Mouse (Mus musculus) forebrain, embryonic 14.5 days (tissue): ENCODE data around the gene Olfr874. TPM values are rescaled to one million over a fixed set of nuclear protein-coding genes. Genes with fewer than 3 reads are reported as not detected.

Experiments used
- ATAC-seq: fragments of 200-750 bp; cut with Nextera tagmentation; 2 replicates; pipeline ENCODE4 v1.8.0; 2017; ENCODE audit warnings: mild to moderate bottlenecking, moderate library complexity
- DNase-seq: peaks from one replicate; pipeline ENCODE4 v3.0.0-alpha.2; 2015; ENCODE audit warnings: low spot score
- H3K27ac ChIP-seq: fragments of 300-500 bp; sonication (generic); 2 replicates; pipeline ENCODE4 v1.5.1; 2014; ENCODE audit warnings: low read depth, mild to moderate bottlenecking, control low read depth, low read length, moderate library complexity
- H3K27me3 ChIP-seq: fragments of 300-500 bp; sonication (generic); replicated peaks from 2 replicates; pipeline ENCODE4 v1.6.1; 2014; ENCODE audit warnings: low read length, control low read depth, mixed read lengths; ENCODE audit not compliant: control insufficient read depth, insufficient read depth
- H3K36me3 ChIP-seq: fragments of 300-500 bp; sonication (generic); 2 replicates; pipeline ENCODE4 v1.6.1; 2014; ENCODE audit warnings: low read length, control low read depth; ENCODE audit not compliant: control insufficient read depth, insufficient read depth
- H3K4me1 ChIP-seq: fragments of 300-500 bp; sonication (generic); 2 replicates; pipeline ENCODE4 v1.6.1; 2014; ENCODE audit warnings: antibody characterized with exemption, low read length, control low read depth; ENCODE audit not compliant: control insufficient read depth, insufficient read depth
- H3K4me2 ChIP-seq: fragments of 300-500 bp; sonication (generic); 2 replicates; pipeline ENCODE4 v1.6.1; 2014; ENCODE audit warnings: mild to moderate bottlenecking, control low read depth, low read length
- H3K4me3 ChIP-seq: fragments of 300-500 bp; sonication (generic); 2 replicates; pipeline ENCODE4 v1.5.1; 2014; ENCODE audit warnings: low read depth, low read length, control low read depth
- H3K9ac ChIP-seq: fragments of 300-500 bp; sonication (generic); 2 replicates; pipeline ENCODE4 v1.6.1; 2014; ENCODE audit warnings: mild to moderate bottlenecking, low read length, control low read depth, moderate library complexity
- H3K9me3 ChIP-seq: fragments of 300-500 bp; sonication (generic); replicated peaks from 2 replicates; pipeline ENCODE4 v1.6.1; 2016; ENCODE audit warnings: low read length, control low read depth, mixed read lengths; ENCODE audit not compliant: control insufficient read depth
- WGBS: fragments of 180-500 bp; shearing (Covaris S2); extraction: QIAGEN DNeasy Blood & Tissue Kit; methylation state at CpG from one replicate; pipeline ENCODE4 v1.1.7; 2014; 5-methylcytosine and 5-hydroxymethylcytosine counted together
- polyA plus RNA-seq: library from polyadenylated mRNA; unstranded; fragments of >200 nt; fragmentation: Nextera tagmentation; extraction: Ambion mirVana; gene quantifications from 2 replicates; pipeline ENCODE4 v1.2.1, GENCODE M21; 2014

Gene Olfr874
- not detected in 2 replicates for polyA plus RNA-seq

GRCm38 (mm10) chr9:37744806-37745205, at the start of gene Olfr874:
TSS of gene Olfr874 (plus strand) at chr9:37745106.
- DNase-seq (no peak), ATAC-seq (no peak)
- Histone ChIP-seq H3K4me3 (no peak within 1 kb of the TSS), H3K27me3 (no peaks in the 10 kb centered on the region), H3K9me3 (no peaks in the 10 kb centered on the region), H3K36me3 (no peaks in the 10 kb centered on the region), H3K4me2 (no peak within 1 kb of the TSS), H3K9ac (no peak within 1 kb of the TSS), H3K27ac (no peak within 1 kb of the TSS), H3K4me1 (no peaks in the 10 kb centered on the region)

DNA sequence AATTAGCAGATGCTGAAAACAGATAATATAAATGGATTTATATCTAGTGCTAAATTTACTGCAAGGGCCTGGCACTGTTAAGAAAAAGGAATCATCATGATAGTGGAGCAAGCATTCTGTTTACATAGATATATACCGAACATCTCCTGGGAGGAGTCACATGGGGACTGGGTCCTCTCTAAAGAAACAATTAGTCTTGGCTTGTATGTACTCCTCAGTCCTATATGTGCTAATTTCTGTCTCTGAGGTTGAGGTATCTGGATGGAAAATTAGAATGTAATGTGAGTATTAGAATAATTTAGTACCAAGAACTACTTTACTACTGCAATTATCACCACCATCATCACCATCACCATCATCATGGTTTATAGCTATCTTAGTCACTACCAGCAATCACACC, 28.8 kb upstream of the Olfr874 start, which contains the start of gene Olfr160:
Gene Olfr160 (minus strand): TSS at position 101 of the 400 bp plus-strand sequence.
- no peaks in the 10 kb centered on the region for H3K36me3 ChIP-seq
- H3K4me2 ChIP-seq, result no peak within 1 kb of the TSS
- DNase-seq, result no peak
- 90% methylated on average over 1 of the region's 1 CpGs for WGBS
- ATAC-seq, result no peak
- H3K4me1 ChIP-seq, result no peaks in the 10 kb centered on the region
- no peaks in the 10 kb centered on the region for H3K9me3 ChIP-seq
- no peak within 1 kb of the TSS for H3K27ac ChIP-seq
- H3K4me3 ChIP-seq, result no peak within 1 kb of the TSS
- H3K9ac ChIP-seq, result no peak within 1 kb of the TSS
- no peaks in the 10 kb centered on the region for H3K27me3 ChIP-seq

DNA sequence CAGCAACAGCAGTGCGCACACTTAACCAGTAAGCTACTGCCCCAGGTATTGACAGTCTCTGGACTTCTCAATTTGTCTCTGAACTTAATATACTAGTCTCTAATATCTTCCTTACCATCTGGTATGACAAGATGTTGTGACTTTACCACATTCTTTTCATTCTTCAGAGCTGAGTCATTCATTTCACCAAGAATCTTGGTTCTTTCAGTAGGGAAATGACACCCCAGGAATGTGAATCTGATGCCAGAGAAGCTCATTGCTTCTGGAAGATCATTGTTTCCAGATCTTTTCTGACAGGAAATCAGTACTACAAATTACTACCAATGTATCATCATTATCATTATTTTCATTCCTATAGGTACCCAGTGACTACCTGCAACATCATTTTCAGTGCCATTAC, 10.6 kb upstream of the Olfr874 start:
- H3K27ac ChIP-seq, result no peak overlapping the region
- DNase-seq (no peak), ATAC-seq (no peak)
- 98% methylated on average over 1 of the region's 1 CpGs for WGBS
- H3K36me3 ChIP-seq, result no peaks in the 10 kb centered on the region
- no peak overlapping the region for H3K4me3 ChIP-seq
- H3K27me3 ChIP-seq, result no peaks in the 10 kb centered on the region
- H3K9ac ChIP-seq, result no peak overlapping the region
- H3K9me3 ChIP-seq, result no peaks in the 10 kb centered on the region
- no peak overlapping the region for H3K4me2 ChIP-seq
- no peaks in the 10 kb centered on the region for H3K4me1 ChIP-seq

GRCm38 (mm10) chr9:37750319-37751075, 5.6 kb downstream of the Olfr874 start:
- peaks cover 9% of the 10 kb centered on the region; the same call in 1 of the 2 replicates for H3K4me1 ChIP-seq
- peak overlapping the region; percentile 23; the same call in 1 of the 2 replicates for H3K4me2 ChIP-seq
- whole genome bisulfite sequencing, result 20% methylated on average over 7 of the region's 7 CpGs
- H3K4me3 ChIP-seq, result no peak overlapping the region
- peak overlapping the region; percentile 44; the same call in 1 of the 2 replicates for H3K27ac ChIP-seq
- ATAC-seq (peak; percentile 79), DNase-seq (peak; percentile 25)
- no peaks in the 10 kb centered on the region for H3K36me3 ChIP-seq
- no peaks in the 10 kb centered on the region for H3K27me3 ChIP-seq
- no peaks in the 10 kb centered on the region for H3K9me3 ChIP-seq
- peak overlapping the region; percentile 25; the same call in 1 of the 2 replicates for H3K9ac ChIP-seq

- H3K36me3 ChIP-seq, result no peaks in the 10 kb centered on the region
- H3K4me1 ChIP-seq, result peaks cover 9% of the 10 kb centered on the region; the same call in 1 of the 2 replicates
- no peak overlapping the region for H3K9ac ChIP-seq
- DNase-seq (peak; percentile 40), ATAC-seq (no peak)
- H3K9me3 ChIP-seq, result no peaks in the 10 kb centered on the region
- H3K27me3 ChIP-seq, result no peaks in the 10 kb centered on the region
- no peak overlapping the region for H3K4me2 ChIP-seq
- no peak overlapping the region for H3K4me3 ChIP-seq
- H3K27ac ChIP-seq, result no peak overlapping the region
- 70% methylated on average over 2 of the region's 2 CpGs for WGBS
Measured at GRCm38 (mm10) chr9:37751467-37751866, 6.6 kb downstream of the Olfr874 start.

DNA sequence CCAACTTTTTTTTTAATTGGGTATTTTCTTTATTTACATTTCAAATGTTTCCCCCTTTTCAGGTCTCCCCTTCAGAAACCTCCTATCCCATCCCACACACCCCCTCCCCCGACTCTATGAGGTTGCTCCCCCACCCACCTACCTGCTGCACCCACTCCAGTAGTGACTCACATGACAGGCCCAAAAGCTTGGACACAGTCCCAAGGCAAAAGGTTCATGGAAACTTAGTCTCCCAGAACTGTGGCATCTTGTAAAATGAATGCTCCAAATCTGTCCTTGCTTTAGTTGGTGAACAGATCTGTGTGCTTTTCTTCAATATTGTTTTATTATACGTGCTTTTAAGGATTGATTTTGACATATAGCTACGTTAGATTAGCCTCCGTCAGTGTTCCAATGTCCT, 7.1 kb downstream of the Olfr874 start:
- DNase-seq (no peak), ATAC-seq (no peak)
- Histone ChIP-seq H3K4me3 (no peak overlapping the region), H3K4me2 (no peak overlapping the region), H3K9ac (no peak overlapping the region), H3K4me1 (peaks cover 9% of the 10 kb centered on the region; the same call in 1 of the 2 replicates), H3K9me3 (no peaks in the 10 kb centered on the region), H3K27ac (no peak overlapping the region), H3K36me3 (no peaks in the 10 kb centered on the region), H3K27me3 (no peaks in the 10 kb centered on the region)
- WGBS, result 62% methylated on average over 4 of the region's 4 CpGs

DNA sequence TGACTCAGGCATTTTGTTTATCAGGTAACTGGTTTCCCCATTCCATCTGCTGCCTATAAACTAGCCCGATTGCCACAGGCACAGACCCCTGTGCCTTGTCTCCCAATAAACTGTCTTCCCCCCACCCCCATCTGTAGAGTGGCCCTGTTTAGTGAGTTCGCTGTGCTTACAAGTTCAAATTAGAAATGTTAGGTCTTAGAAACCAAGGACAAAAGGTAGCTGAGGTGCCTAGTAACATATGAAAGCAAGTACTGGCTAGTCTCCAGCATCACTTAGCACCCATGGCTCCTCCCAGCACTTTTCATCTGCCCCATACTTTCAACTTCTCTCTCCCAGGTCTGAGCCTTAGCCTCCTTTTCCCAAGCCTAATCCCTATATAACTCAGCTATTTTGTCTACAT, 16.8 kb downstream of the Olfr874 start:
- WGBS, result 50% methylated on average over 2 of the region's 2 CpGs
- Histone ChIP-seq H3K9ac (no peak overlapping the region), H3K9me3 (no peaks in the 10 kb centered on the region), H3K4me2 (no peak overlapping the region), H3K4me1 (no peaks in the 10 kb centered on the region), H3K36me3 (no peaks in the 10 kb centered on the region), H3K27ac (no peak overlapping the region), H3K27me3 (no peaks in the 10 kb centered on the region), H3K4me3 (no peak overlapping the region)
- ATAC-seq (peak; percentile 65; the same call in 1 of the 2 replicates), DNase-seq (peak; percentile 28)

DNA sequence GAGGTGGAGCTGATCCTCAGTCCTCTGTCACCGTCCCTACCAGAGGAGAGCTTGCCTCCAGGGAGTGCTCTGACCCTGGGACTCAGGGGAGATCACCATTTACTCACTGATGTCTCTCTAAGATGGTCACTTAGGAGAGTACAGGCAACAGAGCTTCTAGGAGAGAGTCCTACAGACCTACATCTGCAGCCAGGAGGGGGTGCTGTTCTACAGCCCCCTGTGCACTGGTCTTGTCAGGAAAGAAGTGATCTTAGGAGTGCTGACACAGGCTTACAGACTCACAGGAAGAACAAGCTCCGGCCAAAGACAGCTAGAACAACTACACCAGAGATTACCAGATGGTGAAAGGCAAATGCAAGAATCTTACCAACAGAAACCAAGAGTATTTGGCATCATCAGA, 17.6 kb downstream of the Olfr874 start:
- H3K4me2 ChIP-seq, result no peak overlapping the region
- H3K9ac ChIP-seq, result no peak overlapping the region
- no peak overlapping the region for H3K27ac ChIP-seq
- no peaks in the 10 kb centered on the region for H3K9me3 ChIP-seq
- 66% methylated on average over 2 of the region's 2 CpGs for WGBS
- ATAC-seq (no peak), DNase-seq (no peak)
- no peaks in the 10 kb centered on the region for H3K4me1 ChIP-seq
- H3K4me3 ChIP-seq, result no peak overlapping the region
- H3K27me3 ChIP-seq, result no peaks in the 10 kb centered on the region
- no peaks in the 10 kb centered on the region for H3K36me3 ChIP-seq

GRCm38 (mm10) chr9:37770661-37771060, 25.8 kb downstream of the Olfr874 start:
- H3K27ac ChIP-seq, result no peak overlapping the region
- no peaks in the 10 kb centered on the region for H3K36me3 ChIP-seq
- no peaks in the 10 kb centered on the region for H3K9me3 ChIP-seq
- H3K4me1 ChIP-seq, result no peaks in the 10 kb centered on the region
- no peak overlapping the region for H3K9ac ChIP-seq
- 77% methylated on average over 2 of the region's 2 CpGs for WGBS
- no peaks in the 10 kb centered on the region for H3K27me3 ChIP-seq
- ATAC-seq (no peak), DNase-seq (no peak)
- no peak overlapping the region for H3K4me3 ChIP-seq
- no peak overlapping the region for H3K4me2 ChIP-seq
